Mouse (Mus musculus): ENCODE results near the gene Krt7. TPM values are rescaled to one million over a fixed set of nuclear protein-coding genes. Genes with fewer than 3 reads are reported as not detected.

Gene Krt7
- polyA plus RNA-seq, 1 experiment from 2014 or later: 108 TPM

GRCm38 (mm10) chr15:101438555-101438954 is 27.7 kb downstream of the Krt7 start, which contains the start of gene Krt87:
TSS of gene Krt87 (minus strand) at chr15:101438804.
- H3K9me3 ChIP-seq (ENCODE audit: control insufficient read depth, low read length): no peaks in the 10 kb centered on the region
- 3% methylated on average over 34 of the region's 34 CpGs for WGBS
- no peaks in the 10 kb centered on the region for H3K36me3 ChIP-seq (ENCODE audit: control insufficient read depth, insufficient read depth, low read length)
- peaks cover 30% of the 10 kb centered on the region for H3K27me3 ChIP-seq (replicated peaks; ENCODE audit: control insufficient read depth, insufficient read depth, low read length)
- H3K4me2 ChIP-seq (ENCODE audit: low read length): peak within 1 kb of the TSS; percentile 37
- H3K4me1 ChIP-seq (replicated peaks; ENCODE audit: control insufficient read depth, insufficient read depth, low read length): no peaks in the 10 kb centered on the region; the same call in 1 of the 2 replicates
- ATAC-seq (replicated peaks; ENCODE audit: low FRiP score, low TSS enrichment, low read depth): no peak
- peak within 1 kb of the TSS; percentile 16 for H3K4me3 ChIP-seq (ENCODE audit: low read depth, low read length)
- H3K9ac ChIP-seq (ENCODE audit: low read length): no peak within 1 kb of the TSS
- DNase-seq (ENCODE audit: low spot score): no peak
- H3K27ac ChIP-seq (ENCODE audit: low read depth): no peak within 1 kb of the TSS

GRCm38 (mm10) chr15:101440837-101441236 is 30.0 kb downstream of the Krt7 start:
- no peak overlapping the region for H3K4me2 ChIP-seq (ENCODE audit: low read length)
- H3K27me3 ChIP-seq (replicated peaks; ENCODE audit: control insufficient read depth, insufficient read depth, low read length): peaks cover 30% of the 10 kb centered on the region
- no peak overlapping the region for H3K4me3 ChIP-seq (ENCODE audit: low read depth, low read length)
- WGBS: 72% methylated on average over 4 of the region's 4 CpGs
- H3K9me3 ChIP-seq (ENCODE audit: control insufficient read depth, low read length): no peaks in the 10 kb centered on the region
- no peak for ATAC-seq (replicated peaks; ENCODE audit: low FRiP score, low TSS enrichment, low read depth)
- no peak for DNase-seq (ENCODE audit: low spot score)
- H3K36me3 ChIP-seq (ENCODE audit: control insufficient read depth, insufficient read depth, low read length): no peaks in the 10 kb centered on the region
- H3K27ac ChIP-seq (ENCODE audit: low read depth): no peak overlapping the region
- H3K4me1 ChIP-seq (replicated peaks; ENCODE audit: control insufficient read depth, insufficient read depth, low read length): no peaks in the 10 kb centered on the region; the same call in 1 of the 2 replicates
- H3K9ac ChIP-seq (ENCODE audit: low read length): no peak overlapping the region

GRCm38 (mm10) chr15:101446572-101446971 is 35.7 kb downstream of the Krt7 start:
- no peak for ATAC-seq (replicated peaks; ENCODE audit: low FRiP score, low TSS enrichment, low read depth)
- no peak for DNase-seq (ENCODE audit: low spot score)
- Histone ChIP-seq H3K27ac (ENCODE audit: low read depth) (no peak overlapping the region), H3K36me3 (ENCODE audit: control insufficient read depth, insufficient read depth, low read length) (no peaks in the 10 kb centered on the region), H3K9ac (ENCODE audit: low read length) (no peak overlapping the region), H3K27me3 (replicated peaks; ENCODE audit: control insufficient read depth, insufficient read depth, low read length) (no peaks in the 10 kb centered on the region), H3K4me1 (replicated peaks; ENCODE audit: control insufficient read depth, insufficient read depth, low read length) (no peaks in the 10 kb centered on the region), H3K4me2 (ENCODE audit: low read length) (no peak overlapping the region), H3K4me3 (ENCODE audit: low read depth, low read length) (no peak overlapping the region), H3K9me3 (ENCODE audit: control insufficient read depth, low read length) (no peaks in the 10 kb centered on the region)
- 72% methylated on average over 11 of the region's 11 CpGs for WGBS

- 70% methylated on average over 2 of the region's 2 CpGs for WGBS
- no peak within 1 kb of the TSS for H3K4me2 ChIP-seq (ENCODE audit: low read length)
- no peak within 1 kb of the TSS for H3K27ac ChIP-seq (ENCODE audit: low read depth)
- H3K4me1 ChIP-seq (replicated peaks; ENCODE audit: control insufficient read depth, insufficient read depth, low read length): no peaks in the 10 kb centered on the region
- no peak within 1 kb of the TSS for H3K4me3 ChIP-seq (ENCODE audit: low read depth, low read length)
- no peaks in the 10 kb centered on the region for H3K36me3 ChIP-seq (ENCODE audit: control insufficient read depth, insufficient read depth, low read length)
- no peaks in the 10 kb centered on the region for H3K9me3 ChIP-seq (ENCODE audit: control insufficient read depth, low read length)
- no peak for ATAC-seq (replicated peaks; ENCODE audit: low FRiP score, low TSS enrichment, low read depth)
- no peak within 1 kb of the TSS for H3K9ac ChIP-seq (ENCODE audit: low read length)
- no peak for DNase-seq (ENCODE audit: low spot score)
- no peaks in the 10 kb centered on the region for H3K27me3 ChIP-seq (replicated peaks; ENCODE audit: control insufficient read depth, insufficient read depth, low read length)
Observed at GRCm38 (mm10) chr15:101447444-101447843, 36.6 kb downstream of the Krt7 start, which contains the start of gene Krt88. TSS of gene Krt88 (plus strand) at chr15:101447744.

GRCm38 (mm10) chr15:101453093-101453736 is 42.4 kb downstream of the Krt7 start:
- ATAC-seq (replicated peaks; ENCODE audit: low FRiP score, low TSS enrichment, low read depth) (peak; percentile 72; the same call in 1 of the 2 replicates), DNase-seq (ENCODE audit: low spot score) (peak; percentile 92)
- Histone ChIP-seq H3K4me2 (ENCODE audit: low read length) (0 out of 2 replicates have a peak overlapping the region, but pooled peaks have one; percentile 22), H3K4me3 (ENCODE audit: low read depth, low read length) (no peak overlapping the region), H3K9me3 (ENCODE audit: control insufficient read depth, low read length) (no peaks in the 10 kb centered on the region), H3K36me3 (ENCODE audit: control insufficient read depth, insufficient read depth, low read length) (no peaks in the 10 kb centered on the region), H3K9ac (ENCODE audit: low read length) (no peak overlapping the region), H3K27ac (ENCODE audit: low read depth) (no peak overlapping the region), H3K27me3 (replicated peaks; ENCODE audit: control insufficient read depth, insufficient read depth, low read length) (no peaks in the 10 kb centered on the region), H3K4me1 (replicated peaks; ENCODE audit: control insufficient read depth, insufficient read depth, low read length) (no peaks in the 10 kb centered on the region)
- 4% methylated on average over 13 of the region's 13 CpGs for WGBS

GRCm38 (mm10) chr15:101454774-101455173 is 43.9 kb downstream of the Krt7 start:
- H3K27ac ChIP-seq (ENCODE audit: low read depth): no peak overlapping the region

GRCm38 (mm10) chr15:101455292-101455691 is 44.4 kb downstream of the Krt7 start:
- Histone ChIP-seq H3K4me3 (ENCODE audit: low read depth, low read length) (no peak overlapping the region), H3K27ac (ENCODE audit: low read depth) (no peak overlapping the region), H3K4me2 (ENCODE audit: low read length) (no peak overlapping the region), H3K9me3 (ENCODE audit: control insufficient read depth, low read length) (no peaks in the 10 kb centered on the region), H3K9ac (ENCODE audit: low read length) (no peak overlapping the region), H3K4me1 (replicated peaks; ENCODE audit: control insufficient read depth, insufficient read depth, low read length) (no peaks in the 10 kb centered on the region), H3K27me3 (replicated peaks; ENCODE audit: control insufficient read depth, insufficient read depth, low read length) (no peaks in the 10 kb centered on the region), H3K36me3 (ENCODE audit: control insufficient read depth, insufficient read depth, low read length) (no peaks in the 10 kb centered on the region)
- WGBS: 75% methylated on average over 2 of the region's 2 CpGs
- no peak for ATAC-seq (replicated peaks; ENCODE audit: low FRiP score, low TSS enrichment, low read depth)
- DNase-seq (ENCODE audit: low spot score): no peak

More at GRCm38 (mm10) chr15:101454774-101455173, 43.9 kb downstream of the Krt7 start:
- Histone ChIP-seq H3K9ac (ENCODE audit: low read length) (no peak overlapping the region), H3K9me3 (ENCODE audit: control insufficient read depth, low read length) (no peaks in the 10 kb centered on the region), H3K4me1 (replicated peaks; ENCODE audit: control insufficient read depth, insufficient read depth, low read length) (no peaks in the 10 kb centered on the region), H3K4me2 (ENCODE audit: low read length) (no peak overlapping the region), H3K36me3 (ENCODE audit: control insufficient read depth, insufficient read depth, low read length) (no peaks in the 10 kb centered on the region), H3K4me3 (ENCODE audit: low read depth, low read length) (no peak overlapping the region), H3K27me3 (replicated peaks; ENCODE audit: control insufficient read depth, insufficient read depth, low read length) (no peaks in the 10 kb centered on the region)
- no peak for ATAC-seq (replicated peaks; ENCODE audit: low FRiP score, low TSS enrichment, low read depth)
- DNase-seq (ENCODE audit: low spot score): no peak
- WGBS: 82% methylated on average over 8 of the region's 8 CpGs

- Histone ChIP-seq H3K9ac (ENCODE audit: low read length) (no peak overlapping the region), H3K4me1 (replicated peaks; ENCODE audit: control insufficient read depth, insufficient read depth, low read length) (no peaks in the 10 kb centered on the region), H3K27me3 (replicated peaks; ENCODE audit: control insufficient read depth, insufficient read depth, low read length) (no peaks in the 10 kb centered on the region), H3K4me2 (ENCODE audit: low read length) (no peak overlapping the region), H3K9me3 (ENCODE audit: control insufficient read depth, low read length) (no peaks in the 10 kb centered on the region), H3K4me3 (ENCODE audit: low read depth, low read length) (no peak overlapping the region), H3K36me3 (ENCODE audit: control insufficient read depth, insufficient read depth, low read length) (no peaks in the 10 kb centered on the region), H3K27ac (ENCODE audit: low read depth) (no peak overlapping the region)
- no peak for ATAC-seq (replicated peaks; ENCODE audit: low FRiP score, low TSS enrichment, low read depth)
- 86% methylated on average over 6 of the region's 6 CpGs for WGBS
- no peak for DNase-seq (ENCODE audit: low spot score)
Observed at GRCm38 (mm10) chr15:101455891-101456290, 45.0 kb downstream of the Krt7 start.

- Histone ChIP-seq H3K9me3 (ENCODE audit: control insufficient read depth, low read length) (no peaks in the 10 kb centered on the region), H3K36me3 (ENCODE audit: control insufficient read depth, insufficient read depth, low read length) (no peaks in the 10 kb centered on the region), H3K4me1 (replicated peaks; ENCODE audit: control insufficient read depth, insufficient read depth, low read length) (no peaks in the 10 kb centered on the region), H3K4me2 (ENCODE audit: low read length) (no peak overlapping the region), H3K27me3 (replicated peaks; ENCODE audit: control insufficient read depth, insufficient read depth, low read length) (no peaks in the 10 kb centered on the region), H3K27ac (ENCODE audit: low read depth) (no peak overlapping the region), H3K9ac (ENCODE audit: low read length) (no peak overlapping the region), H3K4me3 (ENCODE audit: low read depth, low read length) (no peak overlapping the region)
- ATAC-seq (replicated peaks; ENCODE audit: low FRiP score, low TSS enrichment, low read depth) (no peak), DNase-seq (ENCODE audit: low spot score) (no peak)
- WGBS: 64% methylated on average over 16 of the region's 16 CpGs
Observed at GRCm38 (mm10) chr15:101458361-101458930, 47.6 kb downstream of the Krt7 start.

Measured in intestine, embryonic 14.5 days (tissue).